Mouse (Mus musculus) lung, adult 2 months (tissue): ENCODE data around the gene Aloxe3.

Experiments
- CTCF ChIP-seq: fragments of 200-500 bp; IDR thresholded peaks from 2 replicates; pipeline ENCODE4 v1.5.1; 2011; ENCODE audit warnings: mild to moderate bottlenecking, low read length, control low read depth; ENCODE audit not compliant: insufficient read depth
- POLR2A ChIP-seq: fragments of 200-500 bp; IDR thresholded peaks from 2 replicates; pipeline ENCODE4 v1.6.1; 2011; ENCODE audit warnings: low read depth, mild to moderate bottlenecking, control low read depth, low read length, borderline replicate concordance; ENCODE audit errors: extremely low read depth

DNA sequence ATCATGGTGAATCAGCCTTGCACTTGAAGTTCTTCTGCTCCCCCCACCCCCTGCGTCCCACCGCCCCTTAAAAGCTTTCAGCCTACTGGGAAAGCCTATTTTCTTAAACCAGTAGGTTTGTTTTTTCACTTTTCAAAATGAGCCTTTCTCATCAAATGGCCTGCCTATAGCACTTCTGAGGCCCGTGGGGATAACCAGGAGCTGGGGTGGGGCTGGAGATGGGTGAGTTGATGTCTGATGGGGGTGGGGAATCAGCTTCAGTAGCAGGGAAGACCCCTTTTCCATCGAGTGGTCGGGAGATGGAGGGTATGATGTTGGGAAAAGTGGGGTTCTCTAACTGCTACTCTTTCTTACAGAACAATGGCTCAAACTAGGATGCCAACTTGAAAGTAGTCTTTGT lies 8.9 kb upstream of the Aloxe3 start:
- no peak for TF ChIP-seq CTCF
- no peak for TF ChIP-seq POLR2A
